Mouse (Mus musculus) cerebellum, adult 2 months (tissue): ENCODE data around the gene Ggta1. TPM values are rescaled to one million over a fixed set of nuclear protein-coding genes. Genes with fewer than 3 reads are reported as not detected.
"Not testable (repeated sequence)": the region's sequence is repeated elsewhere in the genome, so short reads cannot be mapped to it uniquely, and the experiment has no call there.

ENCODE experiments used
- DNase-seq, 2 experiments: peaks; one replicate each; pipeline ENCODE4 v3.0.0; 2021
- H3K27ac ChIP-seq: fragments of 200-500 bp; 2 replicates; pipeline ENCODE4 v1.5.1; 2012; ENCODE audit warnings: low read length, control low read depth, inconsistent platforms; ENCODE audit not compliant: insufficient read depth
- H3K27me3 ChIP-seq: fragments of 200-500 bp; 2 replicates; pipeline ENCODE4 v1.6.1; 2012; ENCODE audit warnings: inconsistent platforms, mild to moderate bottlenecking, low read length, moderate library complexity; ENCODE audit not compliant: control insufficient read depth, insufficient read depth
- H3K4me1 ChIP-seq: fragments of 200-500 bp; 2 replicates; pipeline ENCODE4 v1.6.1; 2011; ENCODE audit warnings: low read length; ENCODE audit not compliant: control insufficient read depth, insufficient read depth
- H3K4me3 ChIP-seq: fragments of 200-500 bp; replicated peaks from 2 replicates; pipeline ENCODE3; 2011; ENCODE audit warnings: mild to moderate bottlenecking, low read depth, low read length, control low read depth; ENCODE audit not compliant: insufficient read depth
- CTCF ChIP-seq: fragments of 200-500 bp; IDR thresholded peaks from 2 replicates; pipeline ENCODE4 v1.5.1; 2011; ENCODE audit warnings: low read depth, mild to moderate bottlenecking, control low read depth, low read length, moderate library complexity, borderline replicate concordance; ENCODE audit not compliant: insufficient read depth
- POLR2A ChIP-seq: fragments of 200-500 bp; IDR thresholded peaks from 2 replicates; pipeline ENCODE4 v1.6.1; 2011; ENCODE audit warnings: low read length, control low read depth, borderline replicate concordance; ENCODE audit not compliant: insufficient read depth
- WGBS: fragments of 180-500 bp; shearing (Covaris S2); methylation state at CpG from one replicate; pipeline ENCODE4 v1.1.7; 2018; 5-methylcytosine and 5-hydroxymethylcytosine counted together
- polyA plus RNA-seq: library from polyadenylated mRNA; depleted of rRNA; stranded (reverse); fragments of >200 nt; gene quantifications from 2 replicates; pipeline ENCODE4 v1.2.3, GENCODE M21; 2012

Ggta1 gene
- polyA plus RNA-seq, 1 experiment, result 1.2 TPM

GRCm38 (mm10) chr2:35461971-35462787, 852 bp downstream of the Ggta1 start:
- no peaks in the 10 kb centered on the region; the same call in 1 of the 2 replicates for H3K27me3 ChIP-seq
- 1% methylated on average over 52 of the region's 52 CpGs for WGBS
- TF ChIP-seq POLR2A (no peak), CTCF (no peak)
- no peak overlapping the region for H3K27ac ChIP-seq
- peak overlapping the region; percentile 56 for H3K4me3 ChIP-seq
- peaks cover 2% of the 10 kb centered on the region for H3K4me1 ChIP-seq
- DNase-seq, result no peak

GRCm38 (mm10) chr2:35461131-35461947, 1.7 kb downstream of the Ggta1 start:
- TF ChIP-seq POLR2A (no peak), CTCF (no peak)
- no peak overlapping the region for H3K27ac ChIP-seq
- no peak for DNase-seq
- peaks cover 2% of the 10 kb centered on the region for H3K4me1 ChIP-seq
- 13% methylated on average over 20 of the region's 20 CpGs for WGBS
- H3K4me3 ChIP-seq, result no peak overlapping the region
- no peaks in the 10 kb centered on the region; the same call in 1 of the 2 replicates for H3K27me3 ChIP-seq

GRCm38 (mm10) chr2:35460378-35460880, 2.6 kb downstream of the Ggta1 start:
- no peak for DNase-seq
- Histone ChIP-seq H3K4me1 (peaks cover 2% of the 10 kb centered on the region), H3K4me3 (no peak overlapping the region), H3K27me3 (no peaks in the 10 kb centered on the region; the same call in 1 of the 2 replicates), H3K27ac (no peak overlapping the region)
- TF ChIP-seq POLR2A (no peak), CTCF (no peak)
- WGBS, result 58% methylated on average over 6 of the region's 6 CpGs

- no peak for DNase-seq
- no peak for TF ChIP-seq CTCF
- TF ChIP-seq POLR2A, result no peak
- Histone ChIP-seq H3K4me3 (no peak overlapping the region), H3K27me3 (no peaks in the 10 kb centered on the region; the same call in 1 of the 2 replicates), H3K27ac (no peak overlapping the region), H3K4me1 (peaks cover 2% of the 10 kb centered on the region)
These were observed 3.7 kb downstream of the Ggta1 start for GRCm38 (mm10) chr2:35459316-35459715.

GRCm38 (mm10) chr2:35458421-35458820, 4.6 kb downstream of the Ggta1 start:
- TF ChIP-seq CTCF, result no peak
- TF ChIP-seq POLR2A, result no peak
- Histone ChIP-seq H3K4me1 (peaks cover 2% of the 10 kb centered on the region), H3K27me3 (no peaks in the 10 kb centered on the region; the same call in 1 of the 2 replicates), H3K4me3 (no peak overlapping the region), H3K27ac (no peak overlapping the region)
- 77% methylated on average over 4 of the region's 4 CpGs for WGBS
- DNase-seq, result no peak

- no peak overlapping the region for H3K27ac ChIP-seq
- DNase-seq, result no peak
- no peak for TF ChIP-seq CTCF
- no peaks in the 10 kb centered on the region for H3K4me1 ChIP-seq
- H3K4me3 ChIP-seq, result no peak overlapping the region
- 74% methylated on average over 3 of the region's 3 CpGs for WGBS
- H3K27me3 ChIP-seq, result no peaks in the 10 kb centered on the region
These were observed 9.3 kb downstream of the Ggta1 start for GRCm38 (mm10) chr2:35453736-35454135.

- not testable (repeated sequence) for H3K4me3 ChIP-seq, H3K27ac ChIP-seq, DNase-seq, H3K4me1 ChIP-seq, H3K27me3 ChIP-seq
- 97% methylated on average over 6 of the region's 6 CpGs for WGBS
These were observed 10.3 kb downstream of the Ggta1 start for GRCm38 (mm10) chr2:35452695-35453094.
